Mouse (Mus musculus) layer of hippocampus, adult 2 months (tissue): ENCODE data around the gene Cpz. TPM values are rescaled to one million over a fixed set of nuclear protein-coding genes. Genes with fewer than 3 reads are reported as not detected.

Experiments
- DNase-seq, 2 experiments: peaks; one replicate each; pipeline ENCODE4 v3.0.0; 2022; ENCODE audit warnings: low spot score in 2 of 2
- H3K27ac ChIP-seq: fragments of 200-600 bp; 2 replicates; pipeline ENCODE4 v1.8.1; 2022
- H3K4me3 ChIP-seq: fragments of 200-600 bp; 2 replicates; pipeline ENCODE4 v1.8.1; 2022; ENCODE audit warnings: mild to moderate bottlenecking
- CTCF ChIP-seq: fragments of 200-600 bp; conservative IDR thresholded peaks from 2 replicates; pipeline ENCODE4 v1.8.1; 2022; ENCODE audit warnings: antibody characterized with exemption, mild to moderate bottlenecking, moderate library complexity
- total RNA-seq, 2 experiments: library from RNA; stranded (reverse); gene quantifications; 2 replicates each; pipeline ENCODE4 v1.2.3; 2021

Gene Cpz
- total RNA-seq, 2 experiments from 2014 or later = not detected

DNA sequence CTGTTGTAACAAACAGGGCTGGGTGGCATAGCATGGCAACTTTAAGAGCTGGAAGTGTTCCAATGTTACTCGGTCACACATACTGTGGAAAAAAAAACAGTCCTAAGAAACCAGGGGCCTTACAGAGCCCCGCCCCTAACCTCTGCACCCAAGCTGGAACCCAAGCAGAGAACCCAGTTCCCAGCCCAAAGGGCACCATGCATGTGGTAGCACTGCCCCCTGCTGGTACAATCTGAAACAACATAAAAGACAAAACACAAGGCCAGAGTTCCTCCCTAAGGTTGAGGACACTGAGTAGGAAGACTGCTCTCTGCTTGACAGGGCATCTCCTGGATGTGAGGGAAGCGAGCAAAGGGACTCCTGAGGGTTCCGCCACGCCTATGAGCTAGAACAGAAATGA is 14.9 kb downstream of the Cpz start:
- H3K4me3 ChIP-seq = no peak overlapping the region
- H3K27ac ChIP-seq = no peak overlapping the region
- peak; percentile 56 to 81 for DNase-seq
- peak; percentile 93 for TF ChIP-seq CTCF

DNA sequence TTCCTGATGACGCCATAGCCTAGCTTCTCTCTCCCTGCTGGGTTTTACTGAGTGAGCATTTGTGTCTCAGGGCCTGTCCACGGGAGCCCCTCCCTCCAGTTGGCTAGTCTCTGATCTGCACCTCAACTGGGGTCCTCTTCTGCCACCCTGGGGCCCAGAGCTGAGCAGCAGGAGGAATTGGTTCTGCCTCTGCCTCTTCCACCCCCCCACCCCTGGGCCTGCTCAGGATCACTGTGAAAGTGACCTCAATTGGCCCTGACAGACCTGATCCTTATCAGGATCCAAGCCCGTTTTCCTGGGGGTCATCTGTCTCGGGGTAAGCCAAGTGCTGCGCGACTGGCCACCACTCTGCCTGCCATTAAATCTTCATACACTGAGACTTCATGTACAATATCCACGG is 20.5 kb downstream of the Cpz start:
- TF ChIP-seq CTCF = no peak
- Histone ChIP-seq H3K4me3 (no peak overlapping the region), H3K27ac (no peak overlapping the region)
- DNase-seq = no peak

DNA sequence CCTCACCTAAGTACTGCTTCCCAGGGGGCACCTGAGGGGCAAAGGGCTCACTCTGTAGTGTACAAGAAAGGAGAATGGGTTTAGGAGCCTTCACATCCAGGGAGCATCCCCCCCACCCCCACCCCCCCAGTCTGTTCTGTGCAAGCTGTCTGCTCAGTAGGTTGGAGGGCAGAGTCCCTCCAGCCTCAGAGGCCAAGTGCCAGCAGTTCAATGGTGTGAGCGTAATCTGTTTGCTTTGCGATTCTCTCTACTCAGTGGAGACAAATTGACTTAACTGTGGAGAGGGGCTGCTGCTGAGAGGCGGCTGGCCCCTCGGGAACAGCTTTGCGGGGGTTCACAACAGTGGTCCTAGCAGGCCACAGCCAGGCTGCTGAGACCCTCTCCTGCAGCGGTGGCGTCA is 28.2 kb downstream of the Cpz start:
- Histone ChIP-seq H3K27ac (no peak overlapping the region), H3K4me3 (no peak overlapping the region)
- no peak for DNase-seq
- no peak for TF ChIP-seq CTCF

DNA sequence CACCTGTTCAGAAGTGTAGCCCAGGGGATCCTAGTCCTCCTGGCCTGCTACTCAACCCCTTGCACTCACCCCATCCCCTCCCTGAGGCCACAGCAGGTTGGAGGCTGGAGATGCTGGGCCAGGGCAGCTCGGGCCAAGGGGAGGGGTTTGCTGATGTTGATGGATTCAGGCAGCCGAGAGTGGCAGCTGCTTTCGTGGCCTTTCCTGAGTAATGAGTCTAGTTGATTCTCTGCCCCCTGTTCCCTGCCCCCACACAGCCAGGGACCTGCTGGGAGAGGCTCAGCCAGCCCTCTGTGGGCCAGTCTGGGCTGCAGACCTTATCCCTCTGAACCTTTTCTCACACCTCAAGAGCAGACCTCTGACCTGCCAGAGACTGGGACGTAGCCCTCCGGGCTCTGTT is 29.5 kb downstream of the Cpz start:
- TF ChIP-seq CTCF = no peak
- DNase-seq = no peak
- Histone ChIP-seq H3K4me3 (no peak overlapping the region), H3K27ac (no peak overlapping the region)

DNA sequence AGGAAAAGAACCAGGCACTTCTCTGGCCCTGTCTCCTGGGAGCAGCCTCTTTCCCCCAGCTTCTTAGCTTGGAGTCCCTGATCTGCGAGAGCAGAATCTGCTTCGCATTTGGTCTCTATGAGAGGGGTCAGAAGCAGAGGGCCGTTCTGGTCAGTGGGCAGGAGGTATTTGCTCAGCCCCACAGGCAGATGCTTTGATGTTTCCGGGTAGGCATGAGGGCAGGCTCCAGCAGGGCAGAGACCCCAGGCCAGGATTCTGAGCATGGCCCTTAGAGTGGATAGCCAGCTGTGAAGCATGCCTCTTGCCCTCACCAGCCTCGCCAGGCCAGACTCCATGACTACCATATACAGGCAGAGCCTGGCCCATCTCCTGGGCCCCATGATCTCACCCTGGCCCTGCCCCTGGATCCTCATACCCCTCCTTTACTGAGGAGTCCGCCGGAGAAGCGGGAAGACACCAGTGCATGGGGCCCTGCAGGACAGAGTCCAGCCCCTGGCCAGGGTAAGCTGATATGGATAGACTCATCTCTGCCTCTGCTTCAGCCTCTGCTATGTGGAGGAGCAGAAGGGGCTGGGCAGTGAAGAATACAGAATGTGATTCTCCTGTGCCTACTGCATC is 30.6 kb downstream of the Cpz start:
- no peak for DNase-seq
- H3K4me3 ChIP-seq = no peak overlapping the region
- no peak for TF ChIP-seq CTCF

DNA sequence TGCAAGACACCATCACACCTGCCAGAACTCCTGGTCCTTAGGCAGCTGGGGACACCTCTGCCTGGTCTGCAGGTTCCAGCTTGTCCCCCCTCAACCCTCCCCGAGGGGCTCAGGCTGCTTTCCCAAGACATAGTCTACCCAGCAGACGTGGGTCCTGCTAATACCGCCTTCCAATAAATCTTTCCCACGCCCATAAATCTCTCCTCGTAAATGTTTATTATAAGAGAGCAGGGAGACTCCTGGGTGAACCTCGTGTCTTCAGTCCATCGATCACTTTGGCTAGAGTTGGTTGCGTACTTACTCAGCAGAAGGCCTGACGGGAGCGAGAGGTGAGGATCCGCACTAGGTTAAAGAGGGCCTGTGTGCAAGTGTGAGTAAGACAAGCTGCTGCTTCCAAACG is 31.7 kb downstream of the Cpz start:
- no peak for DNase-seq
- no peak for TF ChIP-seq CTCF
- Histone ChIP-seq H3K4me3 (no peak overlapping the region), H3K27ac (no peak overlapping the region)

More for the DNA sequence above, 30.6 kb downstream of the Cpz start:
- no peak overlapping the region for H3K27ac ChIP-seq

DNA sequence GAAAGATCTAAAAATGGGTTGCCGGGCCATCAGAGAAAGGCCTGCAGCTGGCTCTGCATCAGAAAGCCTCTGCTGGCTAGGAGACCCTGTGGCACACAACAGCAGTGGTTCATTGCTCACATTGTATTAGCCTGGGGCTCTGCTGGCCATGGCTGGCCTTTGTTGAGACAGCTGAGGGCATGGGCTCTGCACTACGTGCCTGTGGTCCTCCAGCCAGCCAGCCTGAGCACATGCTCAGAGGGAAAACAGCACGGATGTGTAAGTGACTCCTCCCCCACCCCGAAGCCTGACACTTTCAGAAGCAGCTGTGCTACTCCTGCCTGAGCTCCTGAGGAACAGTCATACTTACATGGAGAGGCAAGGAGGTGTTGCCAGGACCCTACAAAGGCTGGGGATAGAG is 46.0 kb downstream of the Cpz start:
- no peak overlapping the region for H3K27ac ChIP-seq
- no peak for DNase-seq
- no peak for TF ChIP-seq CTCF
- no peak overlapping the region for H3K4me3 ChIP-seq

DNA sequence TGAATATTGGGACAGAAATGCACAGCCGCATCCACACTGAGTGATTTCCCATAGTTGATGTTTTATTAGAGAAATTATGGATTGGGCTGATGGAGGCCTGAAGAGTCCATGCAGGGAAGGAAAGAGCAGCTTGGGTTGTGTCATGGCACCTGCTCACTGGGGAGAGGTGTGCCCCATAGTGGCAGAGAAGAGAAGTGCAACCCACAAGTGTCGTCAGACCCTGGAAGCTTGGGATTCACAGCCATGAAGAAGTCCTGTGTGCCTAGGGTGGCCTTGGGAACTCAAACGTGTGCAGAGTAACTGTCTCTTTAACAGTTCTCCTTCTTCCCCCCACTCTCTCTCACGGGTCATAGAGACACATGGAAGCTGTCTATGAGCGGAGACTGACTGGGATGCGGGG is 50.3 kb downstream of the Cpz start:
- TF ChIP-seq CTCF = peak; percentile 76
- Histone ChIP-seq H3K4me3 (no peak overlapping the region), H3K27ac (no peak overlapping the region)
- peak in 1 of 2 experiments; percentile 17 for DNase-seq

DNA sequence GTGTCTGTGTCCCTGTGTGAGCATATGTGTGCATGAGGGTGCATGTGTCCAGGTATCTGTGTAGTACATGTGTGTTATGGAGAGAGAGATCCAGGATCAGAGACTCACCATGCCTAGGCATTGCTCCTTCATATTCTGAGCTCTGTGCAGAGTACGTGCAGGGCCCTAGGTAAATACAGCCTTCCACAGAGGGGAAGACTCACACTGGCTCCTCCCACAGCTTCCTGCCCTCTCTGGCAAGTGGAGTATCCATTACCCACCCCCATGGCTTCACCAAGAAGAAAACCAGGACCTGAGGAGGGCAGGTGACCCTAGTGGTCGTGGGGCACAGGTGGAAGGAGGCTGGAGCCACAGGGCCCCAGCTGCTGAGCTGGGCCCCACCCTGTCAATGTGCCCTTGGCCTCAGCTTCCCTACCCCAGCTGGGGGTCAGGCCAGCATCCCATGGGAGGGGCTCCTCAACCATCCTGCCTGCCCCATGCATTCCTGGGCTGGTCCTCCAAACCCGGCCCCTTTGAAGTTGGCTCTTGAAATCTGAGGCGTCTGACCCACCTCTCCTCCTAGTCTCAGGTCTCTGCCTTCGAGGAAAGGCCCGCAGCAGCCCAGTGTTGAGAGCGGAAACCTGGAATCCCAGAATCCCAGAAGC is 54.5 kb downstream of the Cpz start:
- Histone ChIP-seq H3K27ac (no peak overlapping the region), H3K4me3 (no peak overlapping the region)
- TF ChIP-seq CTCF = no peak
- no peak for DNase-seq

DNA sequence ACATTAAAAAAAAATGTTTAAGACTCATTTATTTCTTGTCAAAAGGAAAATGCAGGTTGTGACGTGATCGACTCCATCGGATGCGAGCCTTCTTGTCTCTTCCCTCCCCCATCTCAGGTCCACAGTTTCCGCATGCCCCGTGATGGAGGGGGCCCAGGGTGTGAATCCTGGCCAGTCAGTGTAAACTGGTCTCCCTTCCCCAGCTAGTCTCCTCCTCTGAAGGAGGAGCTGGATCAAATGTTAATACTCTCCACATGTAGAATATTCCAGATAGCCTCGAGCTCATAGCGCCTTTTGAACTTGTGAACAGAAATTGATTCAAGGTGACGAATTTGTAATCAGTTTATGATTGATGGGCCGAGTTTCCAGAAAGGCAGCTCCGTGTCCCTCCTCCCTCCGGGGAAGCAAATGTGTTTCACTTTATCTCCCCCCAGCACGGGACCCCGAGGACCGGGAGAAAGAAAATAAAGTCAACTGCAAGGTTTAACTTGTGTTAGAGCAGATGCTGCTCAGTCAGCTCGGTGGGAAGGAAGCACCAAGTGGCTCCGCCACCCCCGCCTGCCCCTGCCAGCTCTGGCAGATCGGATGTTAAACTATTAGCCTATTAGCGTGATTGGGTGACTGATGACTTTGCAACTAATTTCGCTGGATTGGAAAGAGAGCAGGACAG is 59.4 kb downstream of the Cpz start:
- DNase-seq = peak in 1 of 2 experiments; percentile 30
- TF ChIP-seq CTCF = no peak
- 0 out of 2 replicates have a peak overlapping the region, but pooled peaks have one; percentile 4 for H3K4me3 ChIP-seq
- no peak overlapping the region for H3K27ac ChIP-seq

DNA sequence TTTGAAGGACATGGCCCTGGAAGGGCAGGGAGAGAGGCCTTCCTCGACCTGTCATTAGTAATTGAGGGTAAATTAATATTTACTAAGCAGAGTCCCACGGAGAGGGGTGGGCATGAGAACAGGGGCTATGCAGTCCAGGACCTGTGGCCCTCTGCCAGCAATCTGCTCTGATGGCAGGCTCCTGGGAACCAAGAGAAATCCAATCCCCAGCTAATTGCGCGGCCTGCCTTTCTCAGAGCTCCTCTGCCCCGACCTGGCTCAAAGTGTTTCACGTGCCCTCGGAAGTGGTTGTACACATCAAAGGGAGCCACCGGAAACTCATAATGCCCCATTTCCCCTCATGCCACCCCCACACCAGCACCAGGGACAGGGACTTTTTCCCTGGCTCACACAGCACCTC is 63.4 kb downstream of the Cpz start:
- H3K27ac ChIP-seq = no peak overlapping the region
- TF ChIP-seq CTCF = no peak
- no peak for DNase-seq
- H3K4me3 ChIP-seq = no peak overlapping the region

DNA sequence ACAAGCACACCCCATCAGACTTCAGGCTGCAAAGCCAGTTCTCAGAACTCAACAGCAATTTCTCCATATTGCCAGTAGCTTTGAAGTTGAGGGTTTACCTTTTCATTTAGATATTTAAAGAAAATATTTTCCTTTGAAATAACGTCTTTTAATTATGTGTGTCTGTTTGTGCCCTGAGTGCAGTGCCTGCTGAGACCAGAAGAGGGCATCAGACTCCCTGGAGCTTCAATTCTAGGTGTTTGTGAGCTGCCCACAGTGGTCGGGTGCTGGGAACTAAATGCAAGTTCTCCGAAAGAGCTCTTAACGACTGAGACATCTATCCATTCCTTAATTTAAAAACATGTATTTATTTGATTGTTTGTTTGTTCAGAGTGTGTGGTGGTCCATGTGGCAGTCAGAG is 65.7 kb downstream of the Cpz start:
- DNase-seq = no peak
- TF ChIP-seq CTCF = peak; percentile 64
- no peak overlapping the region for H3K27ac ChIP-seq
- H3K4me3 ChIP-seq = no peak overlapping the region

DNA sequence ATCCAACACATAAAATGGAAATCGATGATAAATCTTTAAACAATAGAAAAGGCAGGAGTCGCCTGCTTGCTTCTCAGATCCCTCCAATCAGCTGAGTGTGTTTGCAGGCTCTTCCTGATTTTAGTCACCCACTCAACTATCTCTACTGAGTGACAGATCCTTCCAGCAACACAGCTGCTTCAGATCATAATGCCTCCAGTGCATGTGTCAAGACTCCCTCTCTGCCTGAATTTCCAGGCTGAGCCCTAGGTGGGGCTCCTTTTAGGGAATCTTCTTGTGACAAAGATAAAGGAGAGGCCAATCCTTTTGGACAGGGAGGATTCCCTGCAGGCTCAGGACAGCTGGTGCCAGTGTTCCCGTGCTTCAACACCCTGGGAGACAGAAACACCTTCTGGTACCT is 67.2 kb downstream of the Cpz start:
- Histone ChIP-seq H3K4me3 (no peak overlapping the region), H3K27ac (no peak overlapping the region)
- TF ChIP-seq CTCF = no peak
- peak in 1 of 2 experiments; percentile 24 for DNase-seq

DNA sequence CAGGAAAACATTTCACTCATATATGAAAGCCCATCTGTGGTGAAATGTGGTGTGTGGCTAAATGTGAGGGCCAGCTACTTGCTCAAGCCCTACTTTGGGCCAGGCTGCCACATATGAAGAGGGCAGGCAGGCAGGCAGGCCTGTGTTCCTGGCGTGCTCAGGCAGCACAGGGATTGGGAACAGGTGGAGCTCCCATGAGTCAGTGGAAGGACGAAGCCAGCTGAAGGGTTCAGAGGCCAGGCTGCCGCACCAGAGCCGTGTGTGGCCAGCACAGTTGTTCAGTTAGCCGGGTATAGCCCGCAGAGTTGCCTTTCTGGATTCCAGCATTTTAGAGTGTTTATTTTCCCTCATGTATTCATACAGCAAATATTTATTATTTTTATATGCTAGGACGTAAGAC is 68.1 kb downstream of the Cpz start:
- TF ChIP-seq CTCF = no peak
- H3K4me3 ChIP-seq = no peak overlapping the region
- DNase-seq = no peak
- no peak overlapping the region for H3K27ac ChIP-seq
